Mouse (Mus musculus): ENCODE results near the gene Shf.

DNA sequence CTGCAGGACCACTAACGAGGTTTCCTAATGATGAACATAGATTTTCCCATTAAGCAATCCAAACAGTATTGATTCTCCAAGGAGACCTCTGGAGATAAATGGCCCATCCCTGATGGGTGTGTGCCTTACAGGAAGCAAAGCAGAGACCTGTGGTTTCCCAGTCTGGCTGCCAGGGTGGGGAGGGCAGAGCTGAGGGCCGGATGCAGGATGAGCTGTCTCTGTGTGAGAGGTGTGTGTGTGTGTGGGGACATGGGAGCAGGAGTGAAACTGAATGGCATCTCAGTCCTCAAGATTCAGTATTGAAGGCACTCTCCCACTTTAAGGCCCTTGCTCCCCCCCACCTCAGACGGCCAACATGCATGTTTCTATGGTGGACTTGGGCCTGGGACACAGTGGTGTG, 12.8 kb downstream of the Shf start:
- TF ChIP-seq POLR2A (IDR thresholded peaks at IDR 0.05; ENCODE audit: borderline replicate concordance, extremely low read depth, insufficient read depth, insufficient read length, poor library complexity, severe bottlenecking) (no peak), CTCF (IDR thresholded peaks at IDR 0.05; ENCODE audit: borderline replicate concordance, extremely low read depth, insufficient read depth, insufficient read length) (no peak)
